Mouse (Mus musculus): ENCODE data around the gene Ehmt2. TPM values are rescaled to one million over a fixed set of nuclear protein-coding genes. Genes with fewer than 3 reads are reported as not detected.
A peak's percentile ranks its signal among the peaks of the same experiment; 100 is the strongest.
"Not testable (repeated sequence)": the region's sequence is repeated elsewhere in the genome, so short reads cannot be mapped to it uniquely, and the experiment has no call there.

The Ehmt2 gene
- total RNA-seq, 2 experiments from 2014 or later, result 175 to 182 TPM

DNA sequence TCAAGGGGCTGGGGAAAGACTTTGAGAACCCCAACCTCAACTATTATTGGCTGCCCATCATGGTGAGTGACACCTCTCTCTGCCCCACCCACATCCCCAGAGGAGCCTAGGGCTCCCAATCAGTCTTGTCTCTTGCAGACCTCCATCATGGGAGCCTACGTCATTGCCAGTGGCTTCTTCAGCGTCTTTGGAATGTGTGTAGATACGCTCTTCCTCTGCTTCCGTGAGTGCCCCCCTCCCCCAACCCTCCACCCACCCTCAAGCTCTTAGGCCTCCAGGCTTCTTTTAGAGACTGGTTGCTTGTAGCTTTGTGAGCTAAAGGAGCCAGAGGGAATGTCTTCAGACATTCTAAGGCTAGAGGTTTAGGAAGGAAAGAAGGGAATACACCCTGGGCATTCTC is 30.6 kb downstream of the Ehmt2 start:
- no peak for DNase-seq

DNA sequence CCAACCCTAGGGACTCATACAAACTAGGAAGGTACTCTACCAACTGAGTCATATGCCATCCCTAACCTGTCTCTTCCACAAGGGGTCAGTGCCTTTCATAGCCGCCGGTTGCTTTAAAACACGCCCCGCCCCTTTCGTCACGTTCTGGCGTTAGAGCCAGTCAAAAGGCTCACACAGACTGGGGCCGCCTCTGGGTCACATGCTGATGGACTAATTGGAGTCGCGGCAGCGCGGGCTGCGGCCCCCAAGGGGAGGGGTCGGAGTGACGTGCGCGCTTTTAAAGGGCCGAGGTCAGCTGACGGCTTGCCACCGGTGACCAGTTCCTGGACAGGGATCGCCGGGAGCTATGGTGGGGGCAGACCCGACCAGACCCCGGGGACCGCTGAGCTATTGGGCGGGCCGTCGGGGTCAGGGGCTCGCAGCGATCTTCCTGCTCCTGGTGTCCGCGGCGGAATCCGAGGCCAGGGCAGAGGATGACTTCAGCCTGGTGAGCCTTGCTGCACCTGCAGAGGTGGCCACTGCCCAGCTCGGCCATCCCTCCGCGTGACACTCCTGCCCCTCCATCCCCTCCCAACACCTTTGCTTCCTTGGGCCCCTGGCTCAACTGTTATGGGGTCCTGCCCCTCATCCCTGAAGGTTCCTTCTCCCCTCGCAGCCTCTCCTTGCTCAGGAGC is 32.9 kb downstream of the Ehmt2 start, which contains the start of gene Neu1:
Gene Neu1 (plus strand): TSS at position 193 of the 674 bp plus-strand sequence.
- peak; percentile 96 to 98 for DNase-seq

DNA sequence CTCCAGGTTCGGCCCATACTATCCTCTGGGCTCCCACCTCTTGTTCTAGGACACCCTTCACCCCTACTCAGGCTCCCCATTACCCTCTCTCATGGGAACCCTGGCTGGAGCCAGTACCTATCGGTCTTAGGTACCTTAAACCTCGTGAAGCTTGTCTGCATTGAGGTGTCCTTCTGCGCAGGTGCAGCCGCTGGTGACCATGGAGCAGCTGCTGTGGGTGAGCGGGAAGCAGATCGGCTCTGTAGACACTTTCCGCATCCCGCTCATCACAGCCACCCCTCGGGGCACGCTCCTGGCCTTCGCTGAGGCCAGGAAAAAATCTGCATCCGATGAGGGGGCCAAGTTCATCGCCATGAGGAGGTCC is 33.4 kb downstream of the Ehmt2 start:
- peak; percentile 31 to 36 for DNase-seq

DNA sequence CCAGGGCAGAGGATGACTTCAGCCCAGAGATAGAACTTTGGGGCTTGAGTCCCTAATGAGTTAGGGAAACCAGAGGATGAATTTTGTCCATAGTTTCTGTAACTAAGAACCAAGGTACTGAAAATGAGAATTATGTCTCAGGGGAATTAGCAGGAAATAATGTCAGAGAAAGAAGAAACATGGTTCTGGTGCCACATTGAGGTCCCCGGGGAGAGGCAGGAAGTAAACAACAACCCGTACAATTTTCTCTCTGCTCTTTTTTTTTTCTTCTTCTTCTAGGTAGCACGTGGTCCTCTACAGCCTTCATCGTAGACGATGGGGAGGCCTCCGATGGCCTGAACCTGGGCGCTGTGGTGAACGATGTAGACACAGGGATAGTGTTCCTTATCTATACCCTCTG is 34.0 kb downstream of the Ehmt2 start:
- DNase-seq, result no peak

DNA sequence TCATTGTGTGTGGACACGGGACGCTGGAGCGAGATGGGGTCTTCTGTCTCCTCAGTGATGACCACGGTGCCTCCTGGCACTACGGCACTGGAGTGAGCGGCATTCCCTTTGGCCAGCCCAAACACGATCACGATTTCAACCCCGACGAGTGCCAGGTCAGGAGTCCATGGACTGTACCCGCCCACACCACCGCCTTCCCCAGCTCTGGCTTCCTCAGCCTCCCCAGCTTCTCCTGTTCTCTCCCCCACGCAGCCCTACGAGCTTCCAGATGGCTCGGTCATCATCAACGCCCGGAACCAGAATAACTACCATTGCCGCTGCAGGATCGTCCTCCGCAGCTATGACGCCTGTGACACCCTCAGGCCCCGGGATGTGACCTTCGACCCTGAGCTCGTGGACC is 35.8 kb downstream of the Ehmt2 start:
- no peak for DNase-seq

DNA sequence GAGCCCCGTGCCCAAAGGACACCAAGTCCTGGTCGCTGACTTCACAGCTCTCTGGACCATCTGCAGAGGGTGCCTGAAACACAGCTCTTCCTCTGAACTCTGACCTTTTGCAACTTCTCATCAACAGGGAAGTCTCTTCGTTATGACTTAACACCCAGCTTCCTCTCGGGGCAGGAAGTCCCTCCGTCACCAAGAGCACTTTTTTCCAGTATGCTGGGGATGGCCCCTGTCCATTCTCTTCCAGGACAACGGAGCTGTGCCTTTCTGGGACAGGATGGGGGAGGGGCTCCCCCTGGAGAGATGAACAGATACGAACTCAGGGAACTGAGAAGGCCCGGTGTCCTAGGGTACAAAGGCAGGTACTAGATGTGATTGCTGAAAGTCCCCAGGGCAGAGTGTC is 36.6 kb downstream of the Ehmt2 start:
- no peak for DNase-seq

DNA sequence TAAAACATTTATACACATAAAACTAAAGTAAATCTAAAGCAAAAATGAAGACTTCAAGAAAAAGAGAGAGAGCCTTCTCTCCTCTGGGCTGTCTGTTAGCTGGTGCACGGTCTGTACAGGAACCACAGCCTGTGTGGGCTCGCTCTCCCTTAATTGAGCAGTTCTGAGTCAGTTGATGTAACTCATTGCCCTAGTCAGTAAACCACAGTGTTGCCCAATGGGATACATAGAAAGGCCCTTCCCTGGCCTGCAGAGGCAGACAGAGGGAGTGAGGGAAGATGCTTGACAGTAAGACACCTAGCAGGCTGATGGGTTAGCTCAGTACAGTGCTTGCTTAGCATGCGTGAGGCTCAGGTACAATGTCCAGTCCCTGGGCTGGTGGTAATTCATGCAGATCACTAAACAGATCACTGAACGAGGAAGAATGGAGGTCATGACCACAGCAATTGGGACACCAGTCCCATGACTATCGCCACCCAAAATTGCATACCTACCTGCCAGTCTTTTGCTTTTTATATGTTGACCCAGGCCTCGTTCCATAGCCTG is 39.8 kb downstream of the Ehmt2 start:
- DNase-seq, result no peak

DNA sequence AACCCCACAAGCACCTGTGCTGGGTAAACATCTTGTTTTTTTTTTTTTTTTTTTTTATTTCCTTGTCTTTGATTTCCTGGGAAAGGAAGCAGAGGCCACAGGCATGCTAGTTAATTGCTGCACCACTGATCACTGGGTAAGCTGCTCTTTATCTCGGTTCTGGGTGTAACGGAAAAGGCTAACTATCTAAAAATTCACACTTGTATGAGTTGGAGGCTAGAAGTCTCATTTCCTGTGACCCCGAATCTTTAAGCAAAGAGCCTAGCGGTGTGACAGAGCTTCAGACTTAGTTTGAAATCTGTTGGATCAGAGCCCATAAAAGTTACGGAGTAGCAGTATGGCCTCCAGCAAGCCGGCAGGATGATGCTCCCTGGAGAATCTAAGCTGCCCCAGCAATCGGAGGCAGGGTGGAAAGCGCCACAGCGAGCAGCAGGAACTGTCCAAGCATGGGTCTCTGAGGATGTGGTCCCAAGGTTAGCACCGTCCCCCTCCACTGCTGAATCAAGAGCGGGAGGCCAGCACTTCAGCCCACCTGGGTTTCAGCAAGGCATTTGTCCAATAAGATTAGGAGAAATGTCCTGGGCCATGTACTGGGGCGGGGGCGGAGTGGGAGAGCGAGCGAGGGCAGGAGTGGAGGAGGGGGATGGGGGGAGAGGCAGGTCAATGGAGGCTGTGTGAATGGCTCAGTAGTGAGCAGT is 43.2 kb downstream of the Ehmt2 start:
- DNase-seq, result no peak

DNA sequence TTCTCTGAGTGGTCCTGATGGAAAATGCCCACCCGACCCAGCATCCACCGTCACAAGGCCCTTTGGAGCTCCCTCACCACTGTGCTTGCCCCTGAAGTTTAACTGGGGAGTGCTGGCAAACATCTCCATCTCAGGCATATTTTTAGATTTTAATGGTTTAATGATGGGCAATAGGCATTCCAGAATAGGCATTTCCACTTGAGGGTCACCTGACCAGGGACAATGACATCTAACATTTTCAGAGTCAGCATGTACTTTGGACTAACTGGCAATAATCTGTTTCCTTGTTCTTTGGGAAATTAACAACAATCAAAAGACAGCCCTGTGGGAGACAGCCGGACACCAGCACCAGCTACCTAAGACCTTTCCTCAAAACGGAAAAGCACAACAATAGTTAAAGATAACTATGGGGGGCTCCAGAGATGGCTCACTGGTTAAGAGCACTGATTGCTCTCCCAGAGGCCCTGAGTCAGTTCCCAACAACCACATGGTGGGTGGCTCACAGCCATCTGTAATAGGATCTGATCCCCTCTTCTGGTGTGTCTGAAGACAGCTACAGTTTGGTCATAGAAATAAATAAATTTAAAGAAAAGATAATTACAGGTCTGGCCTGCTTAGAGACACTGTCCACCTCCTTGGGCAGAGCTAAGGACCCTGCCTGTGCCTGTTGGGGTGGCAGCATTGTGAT is 45.0 kb downstream of the Ehmt2 start:
- no peak for DNase-seq

DNA sequence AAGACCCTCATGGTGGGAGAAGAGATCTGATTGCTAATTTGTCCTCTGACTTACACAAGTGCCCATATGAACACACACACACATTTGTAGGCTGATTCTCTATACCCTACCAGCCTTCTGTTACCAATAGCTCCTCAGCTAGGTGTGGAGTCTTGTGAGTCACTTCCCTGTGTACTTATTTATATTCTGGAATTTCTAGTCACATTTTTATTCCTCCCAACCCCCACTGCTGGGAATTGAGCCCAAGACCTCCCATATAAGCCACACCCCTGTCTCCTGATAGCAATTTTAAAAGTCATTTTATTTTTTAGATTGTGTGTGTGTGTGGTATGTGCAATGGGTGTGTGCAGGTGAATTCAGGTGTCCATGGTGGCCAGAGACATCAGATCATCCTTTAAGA is 46.1 kb downstream of the Ehmt2 start:
- DNase-seq, result no peak

DNA sequence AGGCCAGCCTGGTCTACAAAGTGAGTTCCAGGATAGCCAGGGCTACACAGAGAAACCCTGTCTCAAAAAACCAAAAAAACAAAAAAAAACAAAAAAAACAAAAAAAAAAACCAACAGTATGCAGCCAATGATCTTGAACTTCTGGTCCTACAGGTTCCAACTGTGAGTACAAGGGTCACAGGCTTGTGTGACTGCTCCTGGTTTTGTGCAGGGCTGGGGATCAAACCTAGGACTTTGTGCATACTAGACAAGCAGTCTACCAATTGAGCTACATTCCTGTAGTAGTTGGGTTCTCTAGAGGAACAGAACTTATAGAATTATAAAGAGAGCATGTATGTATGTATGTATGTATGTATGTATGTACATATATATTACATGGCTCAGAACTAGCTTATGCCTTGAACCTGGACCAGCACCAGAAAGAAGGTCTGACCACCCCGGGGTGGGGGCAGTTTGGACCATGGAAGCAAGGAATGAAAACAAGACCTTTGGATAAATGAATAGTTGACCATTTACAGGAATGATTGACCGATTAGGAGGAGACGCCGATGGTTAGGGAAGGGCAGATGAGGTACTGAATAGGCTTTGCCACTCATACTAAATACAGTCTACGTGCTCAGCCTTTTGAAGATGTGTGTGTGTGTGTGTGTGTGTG is 48.3 kb downstream of the Ehmt2 start:
- no peak for DNase-seq

DNA sequence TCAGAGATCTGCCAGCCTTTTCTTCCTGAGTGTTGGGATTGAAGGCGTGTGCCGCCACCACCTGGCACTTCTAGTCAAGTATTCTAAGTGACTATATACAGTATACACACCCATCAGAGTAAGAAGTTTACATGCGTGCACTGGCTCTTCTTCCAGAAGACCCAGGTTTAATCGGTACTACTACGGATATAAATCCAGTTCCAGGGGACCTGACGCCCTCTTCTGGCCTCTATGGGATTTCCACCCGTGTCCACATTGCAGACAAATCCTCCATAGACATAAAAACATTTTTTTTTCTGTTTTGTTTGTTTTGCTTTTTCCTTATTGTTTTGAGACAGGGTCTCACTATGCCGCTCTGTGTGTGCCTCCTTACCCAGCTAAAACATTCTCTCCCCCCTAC is 49.3 kb downstream of the Ehmt2 start:
- no peak for DNase-seq

DNA sequence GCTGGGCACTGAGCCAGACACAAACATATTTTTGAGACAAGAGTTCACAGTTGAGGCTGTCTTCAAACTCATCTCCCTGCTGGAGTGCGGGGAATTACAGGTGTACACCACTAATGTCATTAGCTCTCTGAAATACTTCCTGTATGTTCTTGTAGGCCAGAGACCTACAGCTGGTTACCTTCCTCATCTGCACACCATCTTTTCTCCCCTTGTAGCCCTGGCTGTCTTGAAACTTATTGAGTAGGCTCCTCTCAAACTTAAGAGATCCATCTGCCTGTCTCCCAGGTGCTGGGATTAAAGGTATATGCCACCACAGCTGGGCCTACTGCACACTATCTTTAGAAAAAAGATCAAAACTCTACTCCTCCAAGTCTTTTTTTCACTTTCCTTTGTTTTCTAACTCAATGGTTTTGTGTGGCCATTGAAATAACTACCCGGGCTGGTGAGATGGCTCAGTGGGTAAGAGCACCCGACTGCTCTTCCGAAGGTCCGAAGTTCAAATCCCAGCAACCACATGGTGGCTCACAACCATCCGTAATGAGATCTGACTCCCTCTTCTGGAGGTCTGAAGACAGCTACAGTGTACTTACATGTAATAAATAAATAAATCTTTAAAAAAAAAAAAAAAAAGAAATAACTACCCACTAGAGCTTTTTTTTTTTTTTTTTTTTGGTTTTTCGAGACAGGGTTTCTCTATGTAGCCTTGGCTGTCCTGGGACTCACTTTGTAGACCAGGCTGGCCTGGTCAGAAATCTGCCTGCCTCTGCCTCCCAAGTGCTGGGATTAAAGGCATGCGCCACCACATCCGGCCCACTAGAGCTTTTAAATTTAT is 50.7 kb downstream of the Ehmt2 start:
- not testable (repeated sequence) for DNase-seq

DNA sequence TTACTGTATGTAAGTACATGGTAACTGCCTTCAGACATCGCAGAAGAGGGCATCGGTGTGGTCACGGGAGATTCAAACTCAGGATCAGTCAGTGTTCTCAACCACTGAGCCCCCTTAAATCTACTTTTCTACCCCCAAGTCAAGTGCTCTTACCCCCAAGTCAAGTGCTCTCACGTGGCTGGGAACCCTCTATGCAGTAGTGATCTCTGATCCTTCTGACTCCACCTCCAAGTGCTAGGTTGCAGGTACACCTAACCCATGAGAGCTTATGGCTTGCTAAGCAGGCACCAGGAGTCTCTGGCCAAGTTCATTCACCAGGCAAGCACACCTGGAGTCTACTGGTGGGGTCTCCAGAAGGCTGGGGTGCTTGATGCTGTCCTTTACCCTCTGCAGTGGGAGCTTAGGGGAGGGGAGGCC is 51.3 kb downstream of the Ehmt2 start:
- no peak for DNase-seq

DNA sequence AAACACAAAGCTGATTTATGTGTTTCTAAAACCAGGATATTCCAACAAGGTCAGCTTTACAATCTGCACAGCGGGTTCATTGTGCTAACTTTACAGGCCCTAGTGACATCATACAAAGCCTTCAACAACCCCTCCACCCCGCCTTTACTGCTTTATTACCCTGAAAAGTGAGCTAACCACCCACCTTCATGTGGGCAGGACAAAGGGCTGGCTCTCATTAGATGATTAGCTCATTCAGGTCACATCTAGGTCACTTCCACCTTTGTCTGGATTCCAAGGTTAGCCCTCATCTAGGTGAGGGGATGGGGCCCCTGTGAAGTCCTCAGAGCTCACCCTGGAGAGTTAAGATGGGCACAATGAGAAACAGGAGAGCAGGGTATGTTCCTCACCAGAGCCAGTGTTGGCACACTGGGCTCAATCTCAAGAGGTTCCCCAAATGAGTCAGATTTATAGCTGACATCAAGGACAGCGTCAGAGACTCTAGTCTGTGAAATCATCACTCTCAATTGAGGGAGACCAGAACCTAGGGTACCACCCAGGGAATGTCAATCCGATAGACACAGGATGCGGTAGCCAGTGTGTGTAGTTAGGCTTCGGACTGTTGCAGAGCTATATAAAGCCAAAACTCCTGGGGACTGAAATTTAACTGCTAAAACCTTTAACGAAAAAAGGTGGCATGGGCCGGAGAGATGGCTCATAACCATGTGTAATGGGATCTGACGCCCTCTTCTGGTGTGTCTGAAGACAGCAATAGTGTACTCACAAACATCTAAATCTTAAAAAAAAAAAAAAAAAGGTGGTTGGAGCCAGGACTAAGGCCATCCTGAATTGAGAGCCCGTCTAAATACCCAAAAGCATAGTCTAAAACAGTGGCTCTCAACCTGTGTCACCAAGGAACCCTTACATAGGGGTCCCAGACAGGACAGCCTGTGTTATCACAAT is 52.5 kb downstream of the Ehmt2 start:
- no peak for DNase-seq

DNA sequence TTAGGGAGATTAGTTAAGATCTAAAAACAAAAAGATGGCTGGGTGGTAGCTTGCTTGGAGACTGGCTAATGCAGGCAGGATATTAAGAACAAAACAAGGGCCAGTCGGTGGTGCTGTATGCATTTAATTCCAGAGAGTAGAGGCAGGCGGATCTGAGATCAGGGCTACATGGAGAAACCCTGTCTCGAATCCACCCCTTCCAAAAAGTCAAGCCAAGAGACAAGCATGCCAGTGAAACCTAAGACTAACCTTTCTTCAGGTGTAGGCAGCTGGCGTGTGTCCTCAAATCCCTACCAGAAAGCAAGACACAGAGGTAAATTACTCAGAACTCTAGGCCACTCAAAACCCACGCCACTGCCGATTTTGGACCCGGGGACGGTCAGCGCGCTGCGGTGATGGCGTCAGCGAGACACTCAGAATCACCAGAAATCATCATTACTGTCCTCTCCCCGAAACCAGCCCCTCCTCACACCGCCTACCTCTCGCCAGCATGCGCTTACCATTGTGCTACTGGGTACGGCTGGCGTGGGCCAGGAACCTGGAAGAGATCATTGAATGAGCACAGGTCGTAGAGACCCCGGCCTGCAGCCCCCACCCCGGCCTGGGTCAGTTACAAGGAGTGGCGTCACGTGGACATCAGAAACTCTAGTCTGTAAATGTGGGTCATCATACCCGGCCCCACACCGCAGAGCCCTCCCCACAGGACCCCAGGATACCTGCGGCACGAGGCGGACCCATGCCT is 53.5 kb downstream of the Ehmt2 start:
- DNase-seq, result no peak

DNA sequence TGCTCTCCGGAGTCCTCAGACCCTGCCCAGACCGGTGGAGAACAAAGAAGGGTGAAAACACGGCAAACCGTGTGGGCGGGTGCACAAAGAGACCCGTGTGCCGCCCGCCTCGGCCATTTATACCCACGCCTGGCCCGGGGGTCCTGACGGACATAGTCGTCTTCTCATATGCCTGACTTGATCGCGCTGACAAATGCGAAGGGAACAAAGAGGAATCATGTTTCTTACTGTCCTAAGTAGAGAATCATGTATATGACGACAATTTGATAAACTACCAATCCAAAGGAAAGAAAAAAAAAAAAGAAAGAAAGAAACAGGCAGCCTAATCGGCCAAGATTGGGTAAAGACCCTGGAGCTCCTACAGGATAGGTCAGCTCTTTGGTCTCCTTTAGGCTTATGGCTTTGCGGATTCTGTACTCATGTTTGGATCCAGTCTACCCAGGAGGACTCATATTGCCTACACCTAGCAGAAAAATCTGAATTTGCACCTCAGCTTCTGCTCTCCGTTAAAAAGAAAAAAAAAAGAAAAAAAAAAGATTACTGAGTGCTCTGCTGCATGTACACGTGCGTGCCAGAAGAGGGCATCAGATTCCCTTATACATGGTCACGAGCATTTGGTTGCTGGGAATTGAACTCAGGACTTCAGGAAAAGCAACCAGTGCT is 54.2 kb downstream of the Ehmt2 start:
- peak; percentile 74 to 76 for DNase-seq

DNA sequence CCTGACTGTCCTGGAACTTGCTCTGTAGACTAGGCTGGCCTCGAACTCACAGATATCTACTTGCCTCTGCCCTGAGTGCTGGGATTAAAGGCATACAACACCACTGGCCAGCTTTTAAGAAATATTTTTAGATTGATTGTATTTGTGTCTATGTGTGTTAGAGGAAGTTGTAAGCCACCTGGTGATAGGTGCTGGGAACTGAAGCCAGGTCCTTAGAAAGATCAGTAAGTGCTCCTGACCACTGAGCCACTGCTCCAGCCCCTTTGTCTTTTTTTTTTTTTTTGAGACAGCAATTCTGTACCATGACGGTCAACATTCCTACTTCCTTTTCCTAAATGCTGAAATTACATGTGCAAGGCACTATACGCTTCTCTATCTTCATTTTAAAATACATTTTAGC is 55.0 kb downstream of the Ehmt2 start:
- DNase-seq, result no peak

DNA sequence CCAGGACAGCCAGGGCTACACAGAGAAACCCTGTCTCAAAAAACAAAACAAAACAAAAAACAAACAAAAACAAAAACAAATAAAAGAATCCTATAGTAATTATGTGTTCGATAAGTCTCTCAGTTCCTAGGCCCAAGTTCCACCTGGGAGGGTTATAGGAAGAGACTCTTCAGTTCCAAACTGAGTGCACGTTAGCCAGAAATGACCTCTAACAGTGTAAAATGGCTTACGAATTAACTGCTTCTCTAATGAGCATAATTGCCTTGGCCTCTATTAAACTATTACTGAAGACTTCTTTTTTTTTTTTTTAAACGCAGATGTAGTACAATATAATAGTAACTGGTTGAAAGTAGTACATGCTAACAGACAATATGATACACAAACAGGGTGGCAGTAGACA is 55.6 kb downstream of the Ehmt2 start:
- no peak for DNase-seq

DNA sequence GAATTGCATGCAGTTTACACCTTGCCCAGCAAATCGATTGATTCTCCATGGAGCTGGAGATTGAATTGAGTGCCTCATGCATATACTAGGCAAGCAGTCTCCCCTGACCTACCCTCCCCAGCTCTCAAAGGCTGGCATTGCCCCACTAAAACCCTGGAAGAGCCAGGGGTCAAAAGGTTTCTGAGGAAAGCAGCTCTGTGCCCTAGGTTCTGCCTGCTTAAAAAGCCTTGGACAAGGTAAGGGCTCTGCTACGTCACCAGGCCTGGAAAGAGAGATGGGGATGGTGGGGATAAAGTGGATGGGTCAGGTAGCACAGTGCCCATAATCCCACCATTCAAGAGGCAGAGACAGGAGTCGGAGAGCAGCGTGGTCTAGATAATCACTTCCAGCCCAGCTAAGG is 56.6 kb downstream of the Ehmt2 start:
- no peak for DNase-seq

Measured in layer of hippocampus, postnatal 36 days (tissue).